Comparison of ENCODE assay signal across 15 mouse cellular contexts in the genomic region with DNA sequence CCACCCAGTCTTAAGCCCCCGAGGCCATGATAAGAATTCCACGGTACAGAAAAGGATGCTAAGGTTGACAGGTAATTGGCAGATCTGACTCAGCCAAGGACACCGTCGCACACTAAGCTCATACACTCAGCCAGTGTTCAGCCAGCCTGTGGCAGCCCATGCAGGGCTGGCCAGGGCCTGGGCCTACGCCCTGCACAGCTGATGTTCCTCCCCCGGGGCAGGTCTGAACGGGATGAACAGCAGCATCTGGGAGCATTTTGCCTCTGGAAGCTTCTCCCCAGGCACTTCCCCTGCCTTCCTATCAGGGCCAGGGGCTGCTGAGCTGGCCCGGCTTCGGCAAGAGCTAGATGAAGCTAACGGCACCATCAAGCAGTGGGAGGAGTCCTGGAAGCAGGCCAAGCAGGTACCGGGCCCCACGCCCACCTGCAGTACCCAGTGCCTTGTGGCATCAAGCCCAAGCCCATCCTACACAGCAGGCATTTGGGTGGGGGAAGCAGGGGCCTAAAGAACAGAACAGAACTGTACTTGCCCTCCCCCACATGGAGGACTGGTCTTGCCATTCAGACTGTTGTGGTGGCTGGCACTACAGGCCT. TPM values are rescaled to one million over a fixed set of nuclear protein-coding genes. Genes with fewer than 3 reads are reported as not detected.
DNase-seq lines count a peak whose midpoint lies in the region; ATAC-seq and TF ChIP-seq lines count a peak whose summit lies in the region.
"Had no signal": no experiment of that assay in that cellular context is flagged by ENCODE, and none has a peak within 500 bp of the region (broad histone marks: within the 10 kb centered on the region; RNA-seq: fewer than 3 reads in every experiment).

No protein-coding gene starts in this region.

- no peak for DNase-seq in heart, embryonic 10.5 days (ENCODE audit: low spot score)
- no peak for DNase-seq in heart, postnatal 25 days (ENCODE audit: low spot score)
- no peak for DNase-seq in liver
- peak; percentile 54 for DNase-seq in brain, adult 2 months (ENCODE audit: low read depth, low spot score)
- peak; percentile 30 for DNase-seq in embryonic facial prominence, embryonic 14.5 days (ENCODE audit: low spot score)
- no peak for DNase-seq in hindbrain, postnatal 0 days (ENCODE audit: low spot score)
- no peak for DNase-seq in midbrain, embryonic 10.5 days (ENCODE audit: low spot score)
- DNase-seq: adrenal gland, postnatal 14 days; heart, postnatal 4 days; kidney, postnatal 10 days; lung, postnatal 14 days had no signal

- no peak for TF ChIP-seq CTCF in hindbrain, postnatal 0 days (IDR thresholded peaks at IDR 0.05; ENCODE audit: low read depth)

- H3K4me2 ChIP-seq in liver, embryonic 12.5 days: peak overlapping the region; percentile 39
- H3K4me2 ChIP-seq in embryonic facial prominence, embryonic 14.5 days (ENCODE audit: low read depth, low read length): no peak overlapping the region
- no peak overlapping the region for H3K4me2 ChIP-seq in hindbrain, postnatal 0 days (ENCODE audit: low read depth, low read length)
- H3K4me2 ChIP-seq: intestine, embryonic 15.5 days; limb, embryonic 13.5 days; midbrain, embryonic 13.5 days had no signal

- no peaks in the 10 kb centered on the region for H3K27me3 ChIP-seq in heart, embryonic 10.5 days (ENCODE audit: insufficient read depth, poor library complexity, severe bottlenecking)
- H3K27me3 ChIP-seq in liver, embryonic 12.5 days (replicated peaks): no peaks in the 10 kb centered on the region
- H3K27me3 ChIP-seq in embryonic facial prominence, embryonic 14.5 days (replicated peaks; ENCODE audit: control insufficient read depth, insufficient read depth, low read length): no peaks in the 10 kb centered on the region
- no peaks in the 10 kb centered on the region for H3K27me3 ChIP-seq in hindbrain, postnatal 0 days (ENCODE audit: insufficient read depth, low read length)
- no peaks in the 10 kb centered on the region for H3K27me3 ChIP-seq in midbrain, embryonic 10.5 days (ENCODE audit: low read depth, poor library complexity, severe bottlenecking)
- H3K27me3 ChIP-seq: intestine, embryonic 15.5 days; limb, embryonic 13.5 days; midbrain, embryonic 13.5 days had no signal

- H3K4me1 ChIP-seq in heart, embryonic 10.5 days: peaks cover 29% of the 10 kb centered on the region
- peaks cover 54% of the 10 kb centered on the region for H3K4me1 ChIP-seq in liver, embryonic 12.5 days
- no peaks in the 10 kb centered on the region for H3K4me1 ChIP-seq in embryonic facial prominence, embryonic 14.5 days (ENCODE audit: control insufficient read depth, insufficient read depth, low read length)
- no peaks in the 10 kb centered on the region for H3K4me1 ChIP-seq in hindbrain, postnatal 0 days (ENCODE audit: insufficient read depth, low read length)
- peaks cover 12% of the 10 kb centered on the region for H3K4me1 ChIP-seq in midbrain, embryonic 10.5 days
- H3K4me1 ChIP-seq: intestine, embryonic 15.5 days; limb, embryonic 13.5 days; midbrain, embryonic 13.5 days had no signal

- H3K4me3 ChIP-seq in heart, embryonic 10.5 days: no peak overlapping the region
- H3K4me3 ChIP-seq in liver, embryonic 12.5 days: no peak overlapping the region
- no peak overlapping the region for H3K4me3 ChIP-seq in embryonic facial prominence, embryonic 14.5 days (ENCODE audit: low read depth, low read length)
- H3K4me3 ChIP-seq in hindbrain, postnatal 0 days (ENCODE audit: low read length): no peak overlapping the region
- no peak overlapping the region for H3K4me3 ChIP-seq in midbrain, embryonic 10.5 days
- H3K4me3 ChIP-seq: intestine, embryonic 15.5 days; limb, embryonic 13.5 days; midbrain, embryonic 13.5 days had no signal

- no peak for ATAC-seq in liver, embryonic 12.5 days
- ATAC-seq in embryonic facial prominence, embryonic 14.5 days (ENCODE audit: low read depth): peak; percentile 14; the same call in 1 of the 2 replicates
- no peak for ATAC-seq in hindbrain, postnatal 0 days
- ATAC-seq: intestine, embryonic 15.5 days; midbrain, embryonic 13.5 days had no signal

- H3K36me3 ChIP-seq in heart, embryonic 10.5 days: peaks cover 91% of the 10 kb centered on the region
- peaks cover 99% of the 10 kb centered on the region for H3K36me3 ChIP-seq in liver, embryonic 12.5 days
- peaks cover 89% of the 10 kb centered on the region for H3K36me3 ChIP-seq in embryonic facial prominence, embryonic 14.5 days (ENCODE audit: control insufficient read depth, insufficient read depth, low read length)
- H3K36me3 ChIP-seq in hindbrain, postnatal 0 days (ENCODE audit: insufficient read depth, low read length): peaks cover 70% of the 10 kb centered on the region
- peaks cover 96% of the 10 kb centered on the region for H3K36me3 ChIP-seq in midbrain, embryonic 10.5 days

- H3K27ac ChIP-seq in heart, embryonic 10.5 days: 0 out of 2 replicates have a peak overlapping the region, but pooled peaks have one; percentile 37
- H3K27ac ChIP-seq in liver, embryonic 12.5 days: peak overlapping the region; percentile 78; the same call in 1 of the 2 replicates
- no peak overlapping the region for H3K27ac ChIP-seq in embryonic facial prominence, embryonic 14.5 days (replicated peaks; ENCODE audit: low read depth, low read length)
- no peak overlapping the region for H3K27ac ChIP-seq in hindbrain, postnatal 0 days
- H3K27ac ChIP-seq in midbrain, embryonic 10.5 days (replicated peaks): no peak overlapping the region
- H3K27ac ChIP-seq: intestine, embryonic 15.5 days; limb, embryonic 13.5 days; midbrain, embryonic 13.5 days had no signal

- no peaks in the 10 kb centered on the region for H3K9me3 ChIP-seq in heart, embryonic 10.5 days
- H3K9me3 ChIP-seq in liver, embryonic 12.5 days (replicated peaks): no peaks in the 10 kb centered on the region
- no peaks in the 10 kb centered on the region for H3K9me3 ChIP-seq in embryonic facial prominence, embryonic 14.5 days (ENCODE audit: control insufficient read depth, low read length)
- H3K9me3 ChIP-seq in hindbrain, postnatal 0 days (ENCODE audit: low read length): no peaks in the 10 kb centered on the region
- no peaks in the 10 kb centered on the region for H3K9me3 ChIP-seq in midbrain, embryonic 10.5 days (replicated peaks)
- H3K9me3 ChIP-seq: intestine, embryonic 15.5 days; limb, embryonic 13.5 days; midbrain, embryonic 13.5 days had no signal

- H3K9ac ChIP-seq in liver, embryonic 12.5 days: peak overlapping the region; percentile 54; the same call in 1 of the 2 replicates
- H3K9ac ChIP-seq in embryonic facial prominence, embryonic 14.5 days (ENCODE audit: low read depth, low read length): no peak overlapping the region
- no peak overlapping the region for H3K9ac ChIP-seq in hindbrain, postnatal 0 days (replicated peaks; ENCODE audit: low read length)
- H3K9ac ChIP-seq: intestine, embryonic 15.5 days; limb, embryonic 13.5 days; midbrain, embryonic 13.5 days had no signal

- intact Hi-C loops in heart, postnatal 25 days (cut with DNase I): no loop called here

- 82% methylated on average over 12 of the region's 12 CpGs for WGBS in heart, embryonic 10.5 days
- WGBS in liver, embryonic 12.5 days (ENCODE audit: insufficient replicate concordance): 75% methylated on average over 12 of the region's 12 CpGs
- 63% methylated on average over 10 of the region's 12 CpGs for WGBS in embryonic facial prominence, embryonic 14.5 days
- WGBS in hindbrain, postnatal 0 days: 75% methylated on average over 12 of the region's 12 CpGs
- 94% methylated on average over 12 of the region's 12 CpGs for WGBS in midbrain, embryonic 10.5 days

RNA-seq across cellular contexts. Expression of a gene that starts 19.6 kb away (rescaled TPM):
- polyA plus RNA-seq in heart, embryonic 10.5 days (2016; fragmentation: Nextera tagmentation; extraction: Ambion mirVana): 6.1 and 7.2 TPM in 2 replicates
- total RNA-seq in heart, postnatal 25 days (2021): 1 to 10 TPM in 1 of 2 experiments, under 1 TPM in 1; 0.75 to 1.0 TPM
- 48.9 and 50.1 TPM in 2 replicates for polyA plus RNA-seq in liver, embryonic 12.5 days (2016; fragmentation: Nextera tagmentation; extraction: Ambion mirVana)
- polyA plus RNA-seq in embryonic facial prominence, embryonic 14.5 days (2014; fragmentation: Nextera tagmentation; extraction: Ambion mirVana): 2.0 and 2.6 TPM in 2 replicates
- 0.65 and 1.3 TPM in 2 replicates for total RNA-seq in hindbrain, postnatal 0 days (2014; rRNA removed)
- 0.65 and 0.96 TPM in 2 replicates for polyA plus RNA-seq in hindbrain, postnatal 0 days (2015; fragmentation: Nextera tagmentation; extraction: Ambion mirVana)
- 2.5 and 3.1 TPM in 2 replicates for polyA plus RNA-seq in midbrain, embryonic 10.5 days (2016; fragmentation: Nextera tagmentation; extraction: Ambion mirVana)

RNA-seq across cellular contexts. Expression of a gene that starts 28.0 kb away (rescaled TPM):
- polyA plus RNA-seq in heart, embryonic 10.5 days (2016; fragmentation: Nextera tagmentation; extraction: Ambion mirVana): 33.3 and 37.1 TPM in 2 replicates
- total RNA-seq in heart, postnatal 25 days (2021): 1 to 10 TPM; 8.4 to 9.0 TPM
- polyA plus RNA-seq in liver, embryonic 12.5 days (2016; fragmentation: Nextera tagmentation; extraction: Ambion mirVana): 18.7 and 20.2 TPM in 2 replicates
- 25.1 and 30.3 TPM in 2 replicates for polyA plus RNA-seq in embryonic facial prominence, embryonic 14.5 days (2014; fragmentation: Nextera tagmentation; extraction: Ambion mirVana)
- total RNA-seq in hindbrain, postnatal 0 days (2014; rRNA removed): 47.1 and 50.2 TPM in 2 replicates
- polyA plus RNA-seq in hindbrain, postnatal 0 days (2015; fragmentation: Nextera tagmentation; extraction: Ambion mirVana): 22.8 and 24.5 TPM in 2 replicates
- polyA plus RNA-seq in midbrain, embryonic 10.5 days (2016; fragmentation: Nextera tagmentation; extraction: Ambion mirVana): 46.4 and 52.2 TPM in 2 replicates

RNA-seq across cellular contexts. Expression of a gene that starts 28.7 kb away (rescaled TPM):
- 122 and 158 TPM in 2 replicates for polyA plus RNA-seq in heart, embryonic 10.5 days (2016; fragmentation: Nextera tagmentation; extraction: Ambion mirVana)
- 10 to 100 TPM; 80.1 to 92.2 TPM for total RNA-seq in heart, postnatal 25 days (2021)
- polyA plus RNA-seq in liver, embryonic 12.5 days (2016; fragmentation: Nextera tagmentation; extraction: Ambion mirVana): 76.4 and 77.8 TPM in 2 replicates
- polyA plus RNA-seq in embryonic facial prominence, embryonic 14.5 days (2014; fragmentation: Nextera tagmentation; extraction: Ambion mirVana): 69.0 and 74.9 TPM in 2 replicates
- 146 and 171 TPM in 2 replicates for total RNA-seq in hindbrain, postnatal 0 days (2014; rRNA removed)
- 206 and 234 TPM in 2 replicates for polyA plus RNA-seq in hindbrain, postnatal 0 days (2015; fragmentation: Nextera tagmentation; extraction: Ambion mirVana)
- 91.8 and 109 TPM in 2 replicates for polyA plus RNA-seq in midbrain, embryonic 10.5 days (2016; fragmentation: Nextera tagmentation; extraction: Ambion mirVana)

RNA-seq across cellular contexts. Expression of a gene that starts 30.4 kb away (rescaled TPM):
- 684 and 1,078 TPM in 2 replicates for polyA plus RNA-seq in heart, embryonic 10.5 days (2016; fragmentation: Nextera tagmentation; extraction: Ambion mirVana)
- 100 to 1,000 TPM; 128 to 130 TPM for total RNA-seq in heart, postnatal 25 days (2021)
- polyA plus RNA-seq in liver, embryonic 12.5 days (2016; fragmentation: Nextera tagmentation; extraction: Ambion mirVana): 816 and 835 TPM in 2 replicates
- polyA plus RNA-seq in embryonic facial prominence, embryonic 14.5 days (2014; fragmentation: Nextera tagmentation; extraction: Ambion mirVana): 1,358 and 1,723 TPM in 2 replicates
- total RNA-seq in hindbrain, postnatal 0 days (2014; rRNA removed): 603 and 627 TPM in 2 replicates
- polyA plus RNA-seq in hindbrain, postnatal 0 days (2015; fragmentation: Nextera tagmentation; extraction: Ambion mirVana): 2,179 and 2,253 TPM in 2 replicates
- 1,512 and 1,693 TPM in 2 replicates for polyA plus RNA-seq in midbrain, embryonic 10.5 days (2016; fragmentation: Nextera tagmentation; extraction: Ambion mirVana)

RNA-seq across cellular contexts. Expression of a gene that starts 45.6 kb away (rescaled TPM):
- polyA plus RNA-seq in heart, embryonic 10.5 days (2016; fragmentation: Nextera tagmentation; extraction: Ambion mirVana): 202 and 273 TPM in 2 replicates
- 10 to 100 TPM; 13.9 to 16.0 TPM for total RNA-seq in heart, postnatal 25 days (2021)
- 187 and 200 TPM in 2 replicates for polyA plus RNA-seq in liver, embryonic 12.5 days (2016; fragmentation: Nextera tagmentation; extraction: Ambion mirVana)
- 140 and 164 TPM in 2 replicates for polyA plus RNA-seq in embryonic facial prominence, embryonic 14.5 days (2014; fragmentation: Nextera tagmentation; extraction: Ambion mirVana)
- total RNA-seq in hindbrain, postnatal 0 days (2014; rRNA removed): 51.5 and 52.3 TPM in 2 replicates
- 60.3 and 61.7 TPM in 2 replicates for polyA plus RNA-seq in hindbrain, postnatal 0 days (2015; fragmentation: Nextera tagmentation; extraction: Ambion mirVana)
- 161 and 210 TPM in 2 replicates for polyA plus RNA-seq in midbrain, embryonic 10.5 days (2016; fragmentation: Nextera tagmentation; extraction: Ambion mirVana)

Comparison
In these comparisons a context has a peak if more than half of its experiments do, and no peak if none do; other contexts are left out.
1. DNase-seq: peak in brain, adult 2 months (single experiment) and embryonic facial prominence, embryonic 14.5 days (single experiment); none in heart, embryonic 10.5 days (single experiment), heart, postnatal 25 days (single experiment), liver (single experiment), hindbrain, postnatal 0 days (single experiment) and midbrain, embryonic 10.5 days (single experiment).
2. H3K27ac ChIP-seq: peak in heart, embryonic 10.5 days (single experiment) and liver, embryonic 12.5 days (single experiment); none in embryonic facial prominence, embryonic 14.5 days (single experiment), hindbrain, postnatal 0 days (single experiment) and midbrain, embryonic 10.5 days (single experiment).